Mouse (Mus musculus) liver, embryonic 12.5 days (tissue): Measurements from ENCODE around the gene Shmt2. TPM values are rescaled to one million over a fixed set of nuclear protein-coding genes. Genes with fewer than 3 reads are reported as not detected.

ENCODE experiments used
- ATAC-seq: fragments of 200-750 bp; cut with Nextera tagmentation; 2 replicates; pipeline ENCODE4 v1.8.0; 2017; ENCODE audit warnings: moderate number of reproducible peaks, mild to moderate bottlenecking, moderate library complexity
- H3K27ac ChIP-seq: fragments of 300-500 bp; sonication (generic); 2 replicates; pipeline ENCODE4 v1.5.1; 2016; ENCODE audit warnings: mild to moderate bottlenecking
- H3K27me3 ChIP-seq: fragments of 300-500 bp; sonication (generic); replicated peaks from 2 replicates; pipeline ENCODE4 v1.6.1; 2016; ENCODE audit warnings: mild to moderate bottlenecking, moderate library complexity
- H3K36me3 ChIP-seq: fragments of 300-500 bp; sonication (generic); 2 replicates; pipeline ENCODE4 v1.6.1; 2016; ENCODE audit warnings: mild to moderate bottlenecking, moderate library complexity
- H3K4me1 ChIP-seq: fragments of 300-500 bp; sonication (generic); 2 replicates; pipeline ENCODE4 v1.6.1; 2016
- H3K4me2 ChIP-seq: fragments of 300-500 bp; sonication (generic); 2 replicates; pipeline ENCODE4 v1.6.1; 2016; ENCODE audit warnings: mild to moderate bottlenecking, moderate library complexity
- H3K4me3 ChIP-seq: fragments of 300-500 bp; sonication (generic); 2 replicates; pipeline ENCODE4 v1.5.1; 2016; ENCODE audit warnings: mild to moderate bottlenecking, moderate library complexity
- H3K9ac ChIP-seq: fragments of 300-500 bp; sonication (generic); 2 replicates; pipeline ENCODE4 v1.6.1; 2016; ENCODE audit warnings: mild to moderate bottlenecking, moderate library complexity
- H3K9me3 ChIP-seq: fragments of 300-500 bp; sonication (generic); replicated peaks from 2 replicates; pipeline ENCODE4 v1.6.1; 2016; ENCODE audit warnings: mild to moderate bottlenecking, moderate library complexity
- WGBS: fragments of 180-500 bp; shearing (Covaris S2); methylation state at CpG from one replicate; pipeline ENCODE4 v1.1.7; 2016; ENCODE audit not compliant: insufficient replicate concordance; 5-methylcytosine and 5-hydroxymethylcytosine counted together
- polyA plus RNA-seq: library from polyadenylated mRNA; unstranded; fragments of >200 nt; fragmentation: Nextera tagmentation; extraction: Ambion mirVana; gene quantifications from 2 replicates; pipeline ENCODE4 v1.2.1, GENCODE M21; 2016

Gene Shmt2
- 181 and 185 TPM in 2 replicates for polyA plus RNA-seq

GRCm38 (mm10) chr10:127522088-127522581, at the start of gene Shmt2:
Gene Shmt2 (minus strand): TSS chr10:127522444.
- peaks cover 38% of the 10 kb centered on the region for H3K36me3 ChIP-seq
- H3K4me3 ChIP-seq: peak within 1 kb of the TSS; percentile 70
- WGBS: under 1% methylated on average over 21 of the region's 21 CpGs
- H3K4me1 ChIP-seq: peaks cover 70% of the 10 kb centered on the region
- no peaks in the 10 kb centered on the region for H3K9me3 ChIP-seq
- peaks cover 55% of the 10 kb centered on the region for H3K27me3 ChIP-seq
- H3K9ac ChIP-seq: peak within 1 kb of the TSS; percentile 82
- ATAC-seq: peak; percentile 64
- H3K4me2 ChIP-seq: peak within 1 kb of the TSS; percentile 89
- H3K27ac ChIP-seq: peak within 1 kb of the TSS; percentile 85

DNA sequence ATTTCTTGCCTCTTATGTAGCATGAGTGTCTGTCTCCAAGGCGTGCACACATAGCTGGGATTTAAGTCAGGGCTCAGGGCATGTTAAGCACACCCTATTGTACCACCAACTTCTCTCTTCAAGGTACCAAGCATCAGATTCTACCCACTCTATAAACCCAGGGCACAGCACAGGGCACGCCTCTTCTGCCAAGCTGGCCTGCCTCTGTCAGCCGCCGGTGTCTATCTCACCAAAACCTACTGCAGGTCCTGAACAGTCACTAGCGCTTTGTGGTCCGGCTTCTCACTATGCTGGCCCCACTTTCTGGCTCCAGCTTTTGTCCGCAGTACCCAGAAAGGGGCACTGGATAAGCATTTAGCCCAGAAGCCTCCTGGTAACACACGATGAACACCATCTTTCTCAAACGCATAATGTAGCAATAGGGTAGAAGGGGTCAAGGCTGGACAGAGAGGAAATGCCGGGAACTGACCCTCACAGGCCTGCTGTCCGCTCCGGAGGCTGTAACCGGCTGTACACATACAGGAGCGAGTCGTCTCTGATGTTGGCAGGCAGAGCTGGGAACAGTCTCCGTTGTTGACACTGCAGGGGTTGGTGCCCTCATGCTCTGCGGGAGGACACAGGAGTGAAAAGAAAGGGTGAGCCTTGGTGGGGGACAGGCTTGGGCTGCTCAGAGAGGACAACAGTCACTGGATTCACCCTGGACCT, 48.8 kb upstream of the Shmt2 start:
- H3K4me2 ChIP-seq: no peak overlapping the region
- ATAC-seq: no peak; the same call in 1 of the 2 replicates
- 70% methylated on average over 17 of the region's 17 CpGs for WGBS

DNA sequence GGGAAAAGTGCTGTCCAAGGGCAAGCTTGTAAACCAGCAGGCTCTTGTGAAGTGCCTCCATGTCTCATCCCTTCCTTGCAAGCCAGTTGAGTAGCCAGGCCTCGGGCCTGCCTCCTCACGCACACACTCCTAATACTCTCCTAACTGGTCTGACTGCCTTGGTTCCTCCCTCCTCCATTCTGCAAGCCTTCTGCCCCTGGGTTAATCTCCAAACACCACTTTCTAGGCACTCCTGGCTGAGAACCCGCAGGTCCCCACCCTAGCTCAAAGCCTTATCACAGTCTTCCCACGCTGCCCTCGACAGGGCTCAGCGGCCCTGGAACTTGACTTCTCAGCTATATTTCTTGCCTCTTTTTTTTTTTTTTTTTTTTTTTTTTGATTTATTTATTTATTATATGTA, 48.1 kb upstream of the Shmt2 start:
- ATAC-seq: peak; percentile 91
- Histone ChIP-seq H3K27ac (peak overlapping the region; percentile 75), H3K36me3 (peaks cover 68% of the 10 kb centered on the region), H3K9me3 (no peaks in the 10 kb centered on the region), H3K27me3 (peaks cover 22% of the 10 kb centered on the region), H3K9ac (no peak overlapping the region; the same call in 1 of the 2 replicates), H3K4me2 (peak overlapping the region; percentile 35), H3K4me1 (peaks cover 22% of the 10 kb centered on the region), H3K4me3 (no peak overlapping the region)
- 24% methylated on average over 6 of the region's 6 CpGs for WGBS

More for the DNA sequence above, 48.8 kb upstream of the Shmt2 start:
- Histone ChIP-seq H3K27ac (peak overlapping the region; percentile 41; the same call in 1 of the 2 replicates), H3K4me1 (peaks cover 22% of the 10 kb centered on the region), H3K27me3 (peaks cover 17% of the 10 kb centered on the region), H3K4me3 (no peak overlapping the region), H3K9ac (0 out of 2 replicates have a peak overlapping the region, but pooled peaks have one; percentile 2), H3K9me3 (no peaks in the 10 kb centered on the region), H3K36me3 (peaks cover 73% of the 10 kb centered on the region)

DNA sequence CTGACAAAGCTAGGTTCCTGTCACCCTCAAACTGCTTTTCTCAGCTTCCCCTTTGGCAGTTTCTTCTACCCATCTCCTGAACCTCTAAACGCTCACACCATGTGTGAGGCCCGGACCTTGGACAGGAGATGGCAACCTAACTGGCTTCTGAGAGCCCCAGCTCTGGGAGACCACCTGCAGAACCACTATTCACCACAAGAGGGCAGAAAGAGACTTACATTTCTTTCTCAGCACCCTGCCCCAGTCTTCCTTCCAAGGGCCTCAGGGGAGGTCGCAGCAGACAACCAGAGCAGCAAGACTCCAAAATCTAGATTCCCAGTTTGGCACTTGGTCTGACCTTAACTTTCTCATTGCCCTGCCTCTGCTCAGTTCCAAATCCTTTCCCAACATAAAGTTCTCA, 47.2 kb upstream of the Shmt2 start:
- no peak overlapping the region for H3K9ac ChIP-seq
- no peak overlapping the region for H3K27ac ChIP-seq
- no peaks in the 10 kb centered on the region for H3K9me3 ChIP-seq
- no peak for ATAC-seq
- no peak overlapping the region for H3K4me2 ChIP-seq
- H3K36me3 ChIP-seq: peaks cover 59% of the 10 kb centered on the region
- 9% methylated on average over 3 of the region's 3 CpGs for WGBS
- H3K27me3 ChIP-seq: peaks cover 17% of the 10 kb centered on the region
- peaks cover 22% of the 10 kb centered on the region for H3K4me1 ChIP-seq
- H3K4me3 ChIP-seq: no peak overlapping the region

GRCm38 (mm10) chr10:127566553-127567326, 44.5 kb upstream of the Shmt2 start:
- H3K27me3 ChIP-seq: peaks cover 17% of the 10 kb centered on the region
- H3K27ac ChIP-seq: no peak overlapping the region
- 78% methylated on average over 28 of the region's 28 CpGs for WGBS
- H3K36me3 ChIP-seq: peaks cover 53% of the 10 kb centered on the region
- no peak overlapping the region for H3K9ac ChIP-seq
- H3K9me3 ChIP-seq: no peaks in the 10 kb centered on the region
- no peak for ATAC-seq
- H3K4me2 ChIP-seq: no peak overlapping the region
- peaks cover 22% of the 10 kb centered on the region for H3K4me1 ChIP-seq
- H3K4me3 ChIP-seq: no peak overlapping the region

DNA sequence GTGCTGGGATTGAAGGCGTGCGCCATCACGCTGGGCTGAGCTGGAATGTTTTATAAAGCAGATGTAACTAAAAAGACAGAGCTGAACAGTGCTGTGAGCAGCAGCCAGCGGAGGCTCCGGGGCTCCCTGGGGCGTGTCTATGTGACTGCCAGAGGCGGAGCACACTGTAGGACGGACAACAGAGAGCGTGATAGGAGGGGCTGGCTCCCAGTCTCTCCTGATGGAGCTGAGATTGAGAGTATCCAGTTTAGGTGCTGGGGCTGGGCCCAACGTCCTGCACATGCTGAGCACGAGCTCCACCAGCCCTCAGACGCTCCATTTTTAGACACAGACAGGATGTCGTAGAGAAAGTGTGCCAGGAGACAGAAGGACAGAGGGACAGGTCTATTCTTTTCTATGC, 42.1 kb upstream of the Shmt2 start:
- Histone ChIP-seq H3K36me3 (peaks cover 61% of the 10 kb centered on the region), H3K9ac (no peak overlapping the region), H3K4me2 (no peak overlapping the region), H3K27me3 (peaks cover 17% of the 10 kb centered on the region), H3K4me1 (no peaks in the 10 kb centered on the region), H3K9me3 (no peaks in the 10 kb centered on the region), H3K27ac (no peak overlapping the region), H3K4me3 (no peak overlapping the region)
- ATAC-seq: no peak
- 42% methylated on average over 13 of the region's 13 CpGs for WGBS

DNA sequence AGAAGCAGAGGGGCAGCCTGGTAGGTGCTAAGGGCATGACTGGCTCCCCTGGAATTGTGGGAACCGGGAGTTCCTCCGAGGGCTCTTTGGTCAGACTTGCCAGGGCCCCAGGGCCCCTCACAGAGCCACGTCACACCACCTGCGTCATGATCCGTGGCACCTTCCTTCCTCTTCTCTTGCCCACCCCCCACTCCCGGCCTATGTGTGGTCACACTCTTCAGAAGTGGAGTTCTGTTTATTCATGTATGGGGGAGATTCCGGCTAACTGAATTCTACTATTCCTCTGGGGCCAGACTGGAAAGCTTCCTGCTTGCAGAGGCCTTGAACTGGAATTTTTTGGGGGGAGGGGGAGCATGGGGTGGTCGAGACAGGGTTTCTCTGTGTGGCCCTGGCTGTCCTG, 41.6 kb upstream of the Shmt2 start:
- 36% methylated on average over 8 of the region's 8 CpGs for WGBS
- Histone ChIP-seq H3K4me1 (no peaks in the 10 kb centered on the region), H3K27ac (no peak overlapping the region), H3K9me3 (no peaks in the 10 kb centered on the region), H3K4me2 (no peak overlapping the region), H3K9ac (no peak overlapping the region), H3K4me3 (no peak overlapping the region), H3K36me3 (peaks cover 62% of the 10 kb centered on the region), H3K27me3 (peaks cover 17% of the 10 kb centered on the region)
- ATAC-seq: no peak

GRCm38 (mm10) chr10:127561145-127561544, 38.9 kb upstream of the Shmt2 start:
- Histone ChIP-seq H3K9me3 (no peaks in the 10 kb centered on the region), H3K9ac (no peak overlapping the region), H3K4me1 (no peaks in the 10 kb centered on the region), H3K4me3 (no peak overlapping the region), H3K27me3 (peaks cover 5% of the 10 kb centered on the region), H3K4me2 (no peak overlapping the region), H3K27ac (no peak overlapping the region), H3K36me3 (peaks cover 66% of the 10 kb centered on the region)
- no peak for ATAC-seq

- no peak for ATAC-seq
- H3K36me3 ChIP-seq: peaks cover 88% of the 10 kb centered on the region
- H3K9me3 ChIP-seq: no peaks in the 10 kb centered on the region
- H3K4me1 ChIP-seq: no peaks in the 10 kb centered on the region
- H3K4me3 ChIP-seq: no peak overlapping the region
- no peak overlapping the region for H3K27ac ChIP-seq
- H3K4me2 ChIP-seq: no peak overlapping the region
- 80% methylated on average over 13 of the region's 13 CpGs for WGBS
- H3K27me3 ChIP-seq: no peaks in the 10 kb centered on the region
- no peak overlapping the region for H3K9ac ChIP-seq
Measured at GRCm38 (mm10) chr10:127557397-127557796, 35.2 kb upstream of the Shmt2 start.

GRCm38 (mm10) chr10:127555703-127556102, 33.5 kb upstream of the Shmt2 start:
- Histone ChIP-seq H3K9ac (no peak overlapping the region), H3K36me3 (peaks cover 95% of the 10 kb centered on the region), H3K4me2 (no peak overlapping the region), H3K4me3 (no peak overlapping the region), H3K27me3 (0 out of 2 replicates have a peak, but pooled peaks cover 4% of the 10 kb centered on the region), H3K27ac (no peak overlapping the region), H3K4me1 (no peaks in the 10 kb centered on the region), H3K9me3 (no peaks in the 10 kb centered on the region)
- WGBS: 59% methylated on average over 18 of the region's 18 CpGs
- no peak for ATAC-seq

- Histone ChIP-seq H3K36me3 (peaks cover 90% of the 10 kb centered on the region), H3K9me3 (no peaks in the 10 kb centered on the region)
- ATAC-seq: no peak
Measured at GRCm38 (mm10) chr10:127549892-127550291, 27.6 kb upstream of the Shmt2 start.

GRCm38 (mm10) chr10:127548236-127548635, 26.0 kb upstream of the Shmt2 start:
- Histone ChIP-seq H3K9me3 (no peaks in the 10 kb centered on the region), H3K27me3 (peaks cover 20% of the 10 kb centered on the region), H3K27ac (no peak overlapping the region), H3K4me1 (no peaks in the 10 kb centered on the region), H3K4me3 (no peak overlapping the region), H3K4me2 (no peak overlapping the region), H3K36me3 (peaks cover 82% of the 10 kb centered on the region), H3K9ac (no peak overlapping the region)
- ATAC-seq: no peak
- WGBS: 84% methylated on average over 15 of the region's 15 CpGs

More at GRCm38 (mm10) chr10:127549892-127550291, 27.6 kb upstream of the Shmt2 start:
- no peaks in the 10 kb centered on the region for H3K4me1 ChIP-seq
- no peak overlapping the region for H3K4me3 ChIP-seq
- peaks cover 20% of the 10 kb centered on the region for H3K27me3 ChIP-seq
- 83% methylated on average over 17 of the region's 17 CpGs for WGBS
- H3K27ac ChIP-seq: no peak overlapping the region
- H3K9ac ChIP-seq: no peak overlapping the region
- H3K4me2 ChIP-seq: no peak overlapping the region
